Mouse (Mus musculus) stomach, postnatal 0 days (tissue): ENCODE data around the gene Apba1.

Source experiments
- CTCF ChIP-seq: IDR thresholded peaks from 2 replicates; pipeline ENCODE4 v1.5.1; 2016; ENCODE audit warnings: antibody characterized with exemption, low read depth, mild to moderate bottlenecking, moderate library complexity
- EP300 ChIP-seq: optimal IDR thresholded peaks from 2 replicates; pipeline ENCODE3; 2016; ENCODE audit warnings: antibody characterized with exemption

DNA sequence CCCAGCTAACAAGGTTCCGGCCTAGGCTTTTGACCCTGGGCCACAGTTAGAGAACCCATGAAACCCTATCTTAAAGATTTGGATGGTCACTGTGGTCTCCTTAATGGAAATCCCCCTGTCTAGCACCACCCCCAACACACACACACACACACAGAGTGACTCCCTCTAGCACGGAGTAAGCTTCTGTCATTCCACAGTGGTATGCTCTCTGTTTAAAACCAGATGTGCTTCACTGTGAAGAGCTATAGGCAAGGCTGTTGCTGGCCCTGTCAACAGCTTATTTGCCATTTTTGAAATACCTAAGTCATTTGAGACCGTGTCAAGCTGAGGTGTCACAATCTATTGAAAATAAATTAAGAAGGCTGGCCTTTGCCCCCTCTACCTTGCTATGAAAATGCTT, 136.1 kb downstream of the Apba1 start:
- TF ChIP-seq CTCF (no peak), EP300 (no peak)
